Mouse (Mus musculus): Measurements from ENCODE around the gene Defa23.
A peak's percentile ranks its signal among the peaks of the same experiment; 100 is the strongest.
"Not testable (repeated sequence)": the region's sequence is repeated elsewhere in the genome, so short reads cannot be mapped to it uniquely, and the experiment has no call there.

Gene Defa23

DNA sequence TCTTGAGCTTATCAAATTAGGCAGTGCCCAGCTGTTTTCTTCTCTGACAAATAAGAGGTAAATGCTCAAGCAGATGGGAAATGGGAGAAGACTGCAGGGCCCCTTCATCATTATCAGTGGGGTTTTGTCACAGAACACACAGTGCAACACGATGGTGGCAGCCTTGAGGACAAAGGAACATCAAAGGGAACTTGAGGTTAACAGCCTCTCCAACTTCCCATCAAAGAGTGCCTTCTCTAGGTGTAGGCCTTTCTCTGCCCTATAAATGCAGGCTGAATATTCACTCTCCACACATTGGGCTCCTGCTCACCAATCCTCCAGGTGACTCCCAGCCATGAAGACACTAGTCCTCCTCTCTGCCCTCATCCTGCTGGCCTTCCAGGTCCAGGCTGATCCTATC, at the start of gene Defa23:
Gene Defa23, plus strand, starts transcription at position 301 of the 400 bp plus-strand sequence.
- not testable (repeated sequence) for DNase-seq (ENCODE audit: inconsistent age in 2 of 2, low spot score in 1 of 2)

DNA sequence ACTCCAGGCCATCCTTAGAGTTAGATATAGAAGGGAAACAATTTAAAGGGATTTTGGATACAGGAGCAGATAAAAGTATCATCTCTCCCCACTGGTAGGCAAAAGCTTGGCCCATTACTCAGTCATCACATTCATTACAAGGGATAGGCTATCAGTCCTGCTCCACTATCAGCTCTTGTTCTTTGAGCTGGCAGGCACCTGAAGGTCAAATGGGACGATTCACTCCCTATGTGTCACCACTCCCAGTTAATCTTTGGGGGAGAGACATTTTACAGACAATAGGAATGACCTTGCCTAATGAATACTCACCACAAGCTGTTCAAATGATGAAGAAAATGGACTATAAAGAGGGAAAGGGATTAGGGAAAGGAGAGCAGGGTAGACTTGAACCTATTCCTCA, 48.0 kb upstream of the Defa23 start:
- peak in 1 of 2 experiments; percentile 41 for DNase-seq (ENCODE audit: inconsistent age in 2 of 2, low spot score in 1 of 2)

DNA sequence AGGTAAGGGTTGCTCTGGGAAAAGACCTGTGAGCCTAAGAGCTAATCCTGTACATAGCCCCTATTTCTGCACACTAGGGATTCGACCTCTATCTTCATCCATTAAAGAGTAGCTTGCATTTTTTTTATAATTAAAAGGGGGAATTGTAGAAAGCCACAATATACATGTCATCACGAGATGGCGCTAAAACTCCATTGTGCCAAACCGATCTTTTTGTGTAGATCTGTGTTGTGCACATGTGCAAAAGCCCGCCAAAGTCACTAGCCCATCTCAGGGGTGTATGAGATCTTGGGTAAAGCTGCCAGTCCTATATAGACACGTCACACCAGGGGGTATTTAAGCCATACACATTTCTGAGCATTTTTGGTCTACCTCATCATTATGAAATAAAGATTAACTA, 46.3 kb upstream of the Defa23 start:
- peak in 1 of 2 experiments; percentile 76 for DNase-seq (ENCODE audit: inconsistent age in 2 of 2, low spot score in 1 of 2)

DNA sequence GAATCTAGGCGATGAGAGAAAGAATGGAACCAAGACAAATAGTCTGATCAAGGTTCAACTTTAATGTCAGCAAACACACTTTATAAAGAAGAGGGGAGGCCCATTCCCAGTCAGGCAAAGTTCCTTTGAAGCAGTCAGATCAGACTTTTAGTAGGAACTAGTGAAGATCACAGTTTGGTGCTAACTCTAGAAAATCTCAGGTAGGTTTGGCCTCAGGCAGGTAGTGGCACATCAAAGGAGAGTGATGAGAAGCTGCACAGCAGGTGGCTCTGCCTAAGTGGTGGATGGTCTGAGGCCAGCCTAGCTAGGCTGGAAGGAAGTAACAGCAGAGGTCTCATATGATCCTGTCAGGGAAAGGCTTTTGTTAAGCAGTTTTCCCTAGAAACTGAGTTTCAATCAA, 44.3 kb upstream of the Defa23 start:
- DNase-seq (ENCODE audit: inconsistent age in 2 of 2, low spot score in 1 of 2) = not testable (repeated sequence)

DNA sequence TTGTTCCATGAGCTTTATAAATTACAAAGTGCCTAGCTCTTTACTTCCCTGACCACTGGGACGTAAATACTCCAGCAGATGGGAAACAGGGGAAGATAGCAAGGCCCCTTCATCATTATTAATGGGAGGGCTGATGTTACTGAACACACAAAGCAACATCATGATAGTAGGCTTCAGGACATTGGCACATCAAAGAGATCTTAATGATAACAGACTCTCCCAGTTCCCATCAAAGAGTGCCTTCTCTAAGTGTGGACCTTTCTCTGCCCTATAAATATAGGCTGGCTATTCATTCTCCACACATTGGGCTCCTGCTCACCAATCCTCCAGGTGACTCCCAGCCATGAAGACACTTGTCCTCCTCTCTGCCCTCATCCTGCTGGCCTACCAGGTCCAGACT, 29.6 kb upstream of the Defa23 start, which contains the start of gene Defa21:
Gene Defa21, plus strand, starts transcription at position 301 of the 400 bp plus-strand sequence.
- DNase-seq (ENCODE audit: inconsistent age in 2 of 2, low spot score in 1 of 2) = not testable (repeated sequence)

DNA sequence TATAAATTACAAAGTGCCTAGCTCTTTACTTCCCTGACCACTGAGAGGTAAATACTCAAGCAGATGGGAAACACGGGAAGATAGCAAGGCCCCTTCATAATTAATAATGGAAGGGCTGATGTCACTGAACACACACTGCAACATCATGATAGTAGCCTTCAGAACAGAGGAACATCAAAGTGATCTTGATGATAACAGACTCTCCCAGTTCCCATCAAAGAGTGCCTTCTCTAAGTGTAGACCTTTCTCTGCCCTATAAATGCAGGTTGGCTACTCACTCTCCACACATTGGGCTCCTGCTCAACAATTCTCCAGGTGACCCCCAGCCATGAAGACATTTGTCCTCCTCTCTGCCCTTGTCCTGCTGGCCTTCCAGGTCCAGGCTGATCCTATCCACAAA, 9.9 kb downstream of the Defa23 start, which contains the start of gene Defa35:
Gene Defa35, plus strand, starts transcription at position 301 of the 400 bp plus-strand sequence.
- DNase-seq (ENCODE audit: inconsistent age in 2 of 2, low spot score in 1 of 2) = not testable (repeated sequence)

DNA sequence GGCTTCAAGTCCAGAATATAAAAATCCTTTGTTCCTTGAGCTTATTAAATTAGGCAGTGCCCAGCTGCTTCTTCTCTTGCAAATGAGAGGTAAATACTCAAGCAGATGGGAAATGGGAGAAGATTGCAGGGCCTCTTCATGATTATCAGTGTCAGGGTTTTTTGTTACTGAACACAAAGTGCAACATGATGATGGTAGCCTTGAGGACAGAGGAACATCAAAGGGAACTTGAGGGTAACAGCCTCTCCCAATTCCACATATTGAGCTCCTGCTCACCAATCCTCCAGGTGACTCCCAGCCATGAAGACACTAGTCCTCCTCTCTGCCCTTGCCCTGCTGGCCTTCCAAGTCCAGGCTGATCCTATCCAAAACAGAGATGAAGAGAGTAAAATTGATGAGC, 29.3 kb downstream of the Defa23 start, which contains the start of gene Defa25:
Gene Defa25, plus strand, starts transcription at position 301 of the 400 bp plus-strand sequence.
- DNase-seq (ENCODE audit: inconsistent age in 2 of 2, low spot score in 1 of 2) = not testable (repeated sequence)

DNA sequence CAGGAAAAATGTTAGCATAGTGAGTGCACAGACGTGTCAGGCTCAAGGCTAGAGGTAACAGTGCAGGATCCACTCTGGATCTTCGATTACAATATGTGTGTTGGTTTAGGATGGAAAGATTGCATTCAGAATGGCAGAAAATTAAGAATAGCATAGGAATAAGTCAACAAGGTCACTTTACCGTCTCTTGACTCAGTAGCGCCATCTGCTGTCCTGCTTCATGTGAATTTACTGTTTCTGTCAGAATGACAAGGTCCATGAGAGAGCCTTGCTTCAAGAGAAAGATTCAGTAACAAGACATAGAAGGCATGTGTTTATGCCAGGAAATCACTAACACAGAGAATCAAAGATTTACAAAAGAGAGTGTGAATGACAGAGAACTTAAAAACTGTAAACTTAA, 38.3 kb downstream of the Defa23 start:
- DNase-seq (ENCODE audit: inconsistent age in 2 of 2, low spot score in 1 of 2) = peak; percentile 19 to 65

DNA sequence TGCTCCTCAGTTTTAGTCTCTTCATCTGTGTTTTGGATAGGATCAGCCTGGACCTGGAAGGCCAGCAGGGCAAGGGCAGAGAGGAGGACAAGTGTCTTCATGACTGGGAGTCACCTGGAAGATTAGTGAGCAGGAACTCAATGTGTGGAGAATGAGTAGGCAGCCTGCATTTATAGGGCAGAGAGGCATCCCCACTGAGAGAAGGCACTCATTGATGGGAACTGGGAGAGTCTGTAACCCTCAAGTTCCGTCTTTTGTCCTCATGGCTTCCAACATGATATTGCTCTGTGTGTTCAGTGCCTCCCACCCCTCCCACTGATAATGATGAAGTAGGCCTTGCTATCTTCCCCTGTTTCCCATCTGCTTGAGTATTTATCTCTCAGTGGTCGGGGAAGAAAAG, 41.1 kb downstream of the Defa23 start, which contains the start of gene Gm14851:
Gene Gm14851, minus strand, starts transcription at position 101 of the 400 bp plus-strand sequence.
- not testable (repeated sequence) for DNase-seq (ENCODE audit: inconsistent age in 2 of 2, low spot score in 1 of 2)
